Mouse (Mus musculus): ENCODE measurements at regions not wholly inside any gene's neighbourhood (a gene's known extent, or its start where the extent isn't known, plus 50 kb on each side); places are given as distances from the start of the nearest gene placed in this dataset.

- WGBS = 53% methylated on average over 1 of the region's 1 CpGs
- no peaks in the 10 kb centered on the region for H3K4me1 ChIP-seq
- H3K27me3 ChIP-seq = no peaks in the 10 kb centered on the region
- no peaks in the 10 kb centered on the region for H3K9me3 ChIP-seq (replicated peaks)
- H3K4me3 ChIP-seq = no peak overlapping the region
- no peak overlapping the region for H3K27ac ChIP-seq
- H3K36me3 ChIP-seq (ENCODE audit: poor library complexity, severe bottlenecking) = no peaks in the 10 kb centered on the region
- no peak overlapping the region for H3K9ac ChIP-seq
- no peak overlapping the region for H3K4me2 ChIP-seq
- ATAC-seq = peak; percentile 84; the same call in 1 of the 2 replicates
Measured at GRCm38 (mm10) chr9:26383996-26384395, 349.5 kb upstream of the B3gat1 start.

GRCm38 (mm10) chr9:26398635-26399034 is 334.9 kb upstream of the B3gat1 start:
- no peak overlapping the region for H3K4me2 ChIP-seq
- H3K4me1 ChIP-seq = no peaks in the 10 kb centered on the region
- H3K4me3 ChIP-seq = no peak overlapping the region
- H3K27ac ChIP-seq = no peak overlapping the region
- no peaks in the 10 kb centered on the region for H3K27me3 ChIP-seq
- H3K36me3 ChIP-seq (ENCODE audit: poor library complexity, severe bottlenecking) = no peaks in the 10 kb centered on the region
- WGBS = 83% methylated on average over 3 of the region's 3 CpGs
- H3K9ac ChIP-seq = no peak overlapping the region
- ATAC-seq = no peak
- no peaks in the 10 kb centered on the region for H3K9me3 ChIP-seq (replicated peaks)

GRCm38 (mm10) chr9:26422897-26423823 is 310.4 kb upstream of the B3gat1 start:
- ATAC-seq = no peak
- H3K4me3 ChIP-seq = no peak overlapping the region
- 62% methylated on average over 11 of the region's 11 CpGs for WGBS

GRCm38 (mm10) chr9:26435507-26435906 is 298.0 kb upstream of the B3gat1 start:
- Histone ChIP-seq H3K4me2 (no peak overlapping the region), H3K4me3 (no peak overlapping the region), H3K9ac (no peak overlapping the region), H3K4me1 (peaks cover 4% of the 10 kb centered on the region; the same call in 1 of the 2 replicates), H3K36me3 (ENCODE audit: poor library complexity, severe bottlenecking) (no peaks in the 10 kb centered on the region), H3K27ac (no peak overlapping the region), H3K27me3 (no peaks in the 10 kb centered on the region), H3K9me3 (replicated peaks) (no peaks in the 10 kb centered on the region)
- WGBS = 34% methylated on average over 2 of the region's 2 CpGs
- ATAC-seq = peak; percentile 79

More at GRCm38 (mm10) chr9:26422897-26423823, 310.4 kb upstream of the B3gat1 start:
- no peaks in the 10 kb centered on the region for H3K4me1 ChIP-seq
- H3K36me3 ChIP-seq (ENCODE audit: poor library complexity, severe bottlenecking) = no peaks in the 10 kb centered on the region
- no peaks in the 10 kb centered on the region for H3K9me3 ChIP-seq (replicated peaks)
- H3K27me3 ChIP-seq = no peaks in the 10 kb centered on the region
- no peak overlapping the region for H3K27ac ChIP-seq
- no peak overlapping the region for H3K4me2 ChIP-seq
- H3K9ac ChIP-seq = no peak overlapping the region

GRCm38 (mm10) chr9:26437244-26437643 is 296.3 kb upstream of the B3gat1 start:
- Histone ChIP-seq H3K4me3 (no peak overlapping the region), H3K9me3 (replicated peaks) (no peaks in the 10 kb centered on the region), H3K4me2 (no peak overlapping the region), H3K36me3 (ENCODE audit: poor library complexity, severe bottlenecking) (no peaks in the 10 kb centered on the region), H3K27ac (no peak overlapping the region), H3K4me1 (peaks cover 4% of the 10 kb centered on the region; the same call in 1 of the 2 replicates), H3K9ac (no peak overlapping the region), H3K27me3 (no peaks in the 10 kb centered on the region)
- ATAC-seq = no peak
- 52% methylated on average over 2 of the region's 2 CpGs for WGBS

- peak; percentile 36; the same call in 1 of the 2 replicates for ATAC-seq
- Histone ChIP-seq H3K4me2 (no peak overlapping the region), H3K4me1 (no peaks in the 10 kb centered on the region; the same call in 1 of the 2 replicates), H3K9me3 (replicated peaks) (no peaks in the 10 kb centered on the region), H3K9ac (no peak overlapping the region), H3K4me3 (no peak overlapping the region), H3K27me3 (no peaks in the 10 kb centered on the region), H3K36me3 (ENCODE audit: poor library complexity, severe bottlenecking) (no peaks in the 10 kb centered on the region), H3K27ac (no peak overlapping the region)
- 56% methylated on average over 7 of the region's 7 CpGs for WGBS
Measured at GRCm38 (mm10) chr9:26453924-26454323, 279.6 kb upstream of the B3gat1 start.

- no peaks in the 10 kb centered on the region for H3K36me3 ChIP-seq (ENCODE audit: poor library complexity, severe bottlenecking)
- no peak overlapping the region for H3K27ac ChIP-seq
- no peak overlapping the region for H3K4me2 ChIP-seq
- H3K27me3 ChIP-seq = no peaks in the 10 kb centered on the region
- no peak for ATAC-seq
- no peak overlapping the region for H3K4me3 ChIP-seq
- no peaks in the 10 kb centered on the region for H3K9me3 ChIP-seq (replicated peaks)
- H3K4me1 ChIP-seq = 0 out of 2 replicates have a peak, but pooled peaks cover 4% of the 10 kb centered on the region
- no peak overlapping the region for H3K9ac ChIP-seq
- WGBS = 3% methylated on average over 2 of the region's 2 CpGs
Measured at GRCm38 (mm10) chr9:26461081-26461480, 272.4 kb upstream of the B3gat1 start.

GRCm38 (mm10) chr9:26470694-26471392 is 262.7 kb upstream of the B3gat1 start:
- H3K9ac ChIP-seq = no peak overlapping the region
- no peak overlapping the region for H3K4me2 ChIP-seq
- no peaks in the 10 kb centered on the region for H3K4me1 ChIP-seq
- no peaks in the 10 kb centered on the region for H3K27me3 ChIP-seq
- no peak overlapping the region for H3K4me3 ChIP-seq
- H3K9me3 ChIP-seq (replicated peaks) = no peaks in the 10 kb centered on the region
- ATAC-seq = no peak
- no peak overlapping the region for H3K27ac ChIP-seq
- WGBS = 32% methylated on average over 7 of the region's 7 CpGs
- no peaks in the 10 kb centered on the region for H3K36me3 ChIP-seq (ENCODE audit: poor library complexity, severe bottlenecking)

- Histone ChIP-seq H3K27me3 (no peaks in the 10 kb centered on the region), H3K9ac (no peak overlapping the region), H3K4me1 (no peaks in the 10 kb centered on the region), H3K9me3 (replicated peaks) (no peaks in the 10 kb centered on the region), H3K4me2 (no peak overlapping the region), H3K27ac (no peak overlapping the region), H3K4me3 (no peak overlapping the region), H3K36me3 (ENCODE audit: poor library complexity, severe bottlenecking) (no peaks in the 10 kb centered on the region)
- no peak for ATAC-seq
- WGBS = 95% methylated on average over 3 of the region's 3 CpGs
Measured at GRCm38 (mm10) chr9:26476341-26476740, 257.2 kb upstream of the B3gat1 start.

GRCm38 (mm10) chr9:26480881-26481280 is 252.6 kb upstream of the B3gat1 start:
- Histone ChIP-seq H3K27me3 (no peaks in the 10 kb centered on the region), H3K4me1 (no peaks in the 10 kb centered on the region), H3K9me3 (replicated peaks) (no peaks in the 10 kb centered on the region), H3K9ac (no peak overlapping the region), H3K4me2 (no peak overlapping the region), H3K36me3 (ENCODE audit: poor library complexity, severe bottlenecking) (no peaks in the 10 kb centered on the region), H3K27ac (no peak overlapping the region), H3K4me3 (no peak overlapping the region)
- no peak for ATAC-seq
- 77% methylated on average over 8 of the region's 8 CpGs for WGBS

GRCm38 (mm10) chr9:26481890-26482289 is 251.6 kb upstream of the B3gat1 start:
- Histone ChIP-seq H3K27ac (no peak overlapping the region), H3K4me3 (no peak overlapping the region), H3K36me3 (ENCODE audit: poor library complexity, severe bottlenecking) (no peaks in the 10 kb centered on the region), H3K4me1 (no peaks in the 10 kb centered on the region), H3K4me2 (no peak overlapping the region), H3K9me3 (replicated peaks) (no peaks in the 10 kb centered on the region), H3K27me3 (no peaks in the 10 kb centered on the region), H3K9ac (no peak overlapping the region)
- ATAC-seq = no peak

- Histone ChIP-seq H3K36me3 (ENCODE audit: poor library complexity, severe bottlenecking) (no peaks in the 10 kb centered on the region), H3K4me2 (no peak overlapping the region), H3K9ac (no peak overlapping the region), H3K27me3 (no peaks in the 10 kb centered on the region), H3K27ac (no peak overlapping the region), H3K4me1 (no peaks in the 10 kb centered on the region), H3K9me3 (replicated peaks) (no peaks in the 10 kb centered on the region), H3K4me3 (no peak overlapping the region)
- ATAC-seq = no peak
- 87% methylated on average over 2 of the region's 2 CpGs for WGBS
Measured at GRCm38 (mm10) chr9:26493740-26494139, 239.8 kb upstream of the B3gat1 start.
